Mouse (Mus musculus): Measurements from ENCODE around the gene Nat9. TPM values are rescaled to one million over a fixed set of nuclear protein-coding genes. Genes with fewer than 3 reads are reported as not detected.

The Nat9 gene
- polyA plus RNA-seq, 1 experiment from 2014 or later, result 13.3 TPM

DNA sequence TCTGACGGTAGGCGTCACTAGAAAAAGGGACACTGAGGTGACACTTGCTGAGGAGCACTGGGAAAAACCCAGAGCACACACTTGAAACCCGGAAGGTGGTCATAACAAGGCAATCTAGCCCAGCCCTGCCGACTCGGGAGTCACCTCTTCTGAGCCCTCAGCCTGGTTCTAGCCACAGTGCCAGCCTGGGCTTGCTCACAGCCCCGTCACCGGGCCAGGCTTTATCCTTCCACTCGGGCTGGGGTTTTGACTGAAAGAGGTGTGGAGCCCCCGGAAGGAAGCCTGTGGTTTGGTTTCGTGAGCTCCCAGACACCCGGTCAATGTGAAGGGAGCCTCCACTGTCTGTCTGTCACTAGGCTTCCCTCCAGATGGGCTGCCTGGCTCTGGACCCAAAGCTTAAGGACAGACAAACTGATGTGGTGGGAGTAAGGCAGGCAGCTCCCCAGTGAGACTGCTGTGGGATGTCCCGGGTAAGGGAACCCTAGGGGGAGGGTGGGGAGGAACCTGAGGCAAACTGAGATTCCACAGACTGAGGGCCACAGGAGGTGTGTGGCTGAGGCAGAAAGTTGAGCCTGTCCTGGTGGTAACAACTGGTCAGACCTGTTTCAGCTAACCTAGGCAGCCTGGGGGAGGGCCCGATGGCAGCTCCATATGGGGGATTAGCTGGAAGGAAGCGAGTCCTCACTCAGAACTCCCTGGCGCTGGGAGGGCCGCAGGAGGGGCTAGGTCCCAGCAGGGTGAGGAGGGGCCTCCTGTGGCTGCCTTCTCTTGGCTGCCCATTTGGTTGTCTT, 13.9 kb downstream of the Nat9 start:
- Histone ChIP-seq H3K4me2 (0 out of 2 replicates have a peak overlapping the region, but pooled peaks have one; percentile 8), H3K4me1 (replicated peaks) (peaks cover 74% of the 10 kb centered on the region), H3K27me3 (no peaks in the 10 kb centered on the region), H3K27ac (0 out of 2 replicates have a peak overlapping the region, but pooled peaks have one; percentile 15), H3K9ac (no peak overlapping the region; the same call in 1 of the 2 replicates), H3K36me3 (peaks cover 19% of the 10 kb centered on the region), H3K4me3 (replicated peaks) (no peak overlapping the region), H3K9me3 (replicated peaks) (no peaks in the 10 kb centered on the region)
- DNase-seq (no peak), ATAC-seq (ENCODE audit: low read depth) (no peak)
- 21% methylated on average over 16 of the region's 16 CpGs for WGBS (ENCODE audit: insufficient replicate concordance)

GRCm38 (mm10) chr11:115172825-115173287, 14.8 kb downstream of the Nat9 start:
- WGBS (ENCODE audit: insufficient replicate concordance), result 28% methylated on average over 4 of the region's 4 CpGs
- DNase-seq (no peak), ATAC-seq (ENCODE audit: low read depth) (peak; percentile 49)
- H3K27me3 ChIP-seq, result no peaks in the 10 kb centered on the region
- H3K9ac ChIP-seq, result no peak overlapping the region
- no peak overlapping the region for H3K4me3 ChIP-seq (replicated peaks)
- H3K4me1 ChIP-seq (replicated peaks), result peaks cover 71% of the 10 kb centered on the region
- peaks cover 19% of the 10 kb centered on the region for H3K36me3 ChIP-seq
- no peak overlapping the region for H3K4me2 ChIP-seq
- no peaks in the 10 kb centered on the region for H3K9me3 ChIP-seq (replicated peaks)
- no peak overlapping the region for H3K27ac ChIP-seq

DNA sequence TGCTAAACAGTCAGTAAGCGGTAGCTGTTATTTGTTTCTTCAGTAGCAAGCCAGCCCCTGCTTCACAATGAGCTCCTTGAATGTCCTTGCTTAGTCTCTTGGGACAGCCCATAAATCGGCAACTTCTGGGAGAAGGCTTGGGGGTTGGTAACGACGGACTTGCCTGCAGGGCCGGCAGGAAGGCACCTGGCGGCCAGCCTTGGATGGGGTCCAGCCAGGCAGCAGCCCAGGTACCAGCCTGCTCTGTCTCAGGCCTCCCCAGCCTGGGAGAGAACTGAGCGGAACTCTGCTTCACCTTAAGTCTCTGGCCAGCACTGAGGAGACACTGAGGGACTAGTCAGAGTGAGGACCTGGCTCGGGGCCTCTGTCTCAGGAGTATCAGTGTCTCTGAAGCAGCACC, 16.5 kb downstream of the Nat9 start:
- Histone ChIP-seq H3K36me3 (peaks cover 5% of the 10 kb centered on the region; the same call in 1 of the 2 replicates), H3K4me3 (replicated peaks) (no peak overlapping the region), H3K4me2 (no peak overlapping the region), H3K27me3 (no peaks in the 10 kb centered on the region), H3K9ac (no peak overlapping the region), H3K27ac (no peak overlapping the region), H3K4me1 (replicated peaks) (peaks cover 71% of the 10 kb centered on the region), H3K9me3 (replicated peaks) (no peaks in the 10 kb centered on the region)
- WGBS (ENCODE audit: insufficient replicate concordance), result 72% methylated on average over 8 of the region's 8 CpGs
- DNase-seq, result no peak
- ATAC-seq (ENCODE audit: low read depth), result no peak

GRCm38 (mm10) chr11:115169430-115169829, 18.2 kb downstream of the Nat9 start:
- Histone ChIP-seq H3K9me3 (replicated peaks) (no peaks in the 10 kb centered on the region), H3K4me1 (replicated peaks) (peaks cover 71% of the 10 kb centered on the region), H3K4me3 (replicated peaks) (no peak overlapping the region), H3K27me3 (peaks cover 7% of the 10 kb centered on the region), H3K9ac (no peak overlapping the region), H3K36me3 (peaks cover 4% of the 10 kb centered on the region; the same call in 1 of the 2 replicates), H3K4me2 (no peak overlapping the region), H3K27ac (no peak overlapping the region)
- no peak for ATAC-seq (ENCODE audit: low read depth)
- 78% methylated on average over 4 of the region's 4 CpGs for WGBS (ENCODE audit: insufficient replicate concordance)
- DNase-seq, result no peak

GRCm38 (mm10) chr11:115167631-115168249, 19.9 kb downstream of the Nat9 start:
- H3K27ac ChIP-seq, result 0 out of 2 replicates have a peak overlapping the region, but pooled peaks have one; percentile 5
- H3K9me3 ChIP-seq (replicated peaks), result no peaks in the 10 kb centered on the region
- DNase-seq (no peak), ATAC-seq (ENCODE audit: low read depth) (no peak)
- H3K4me1 ChIP-seq (replicated peaks), result peaks cover 68% of the 10 kb centered on the region
- H3K4me2 ChIP-seq, result no peak overlapping the region
- H3K36me3 ChIP-seq, result peaks cover 4% of the 10 kb centered on the region; the same call in 1 of the 2 replicates
- no peak overlapping the region for H3K4me3 ChIP-seq (replicated peaks)
- no peak overlapping the region for H3K9ac ChIP-seq
- 69% methylated on average over 8 of the region's 8 CpGs for WGBS (ENCODE audit: insufficient replicate concordance)
- H3K27me3 ChIP-seq, result peaks cover 14% of the 10 kb centered on the region

DNA sequence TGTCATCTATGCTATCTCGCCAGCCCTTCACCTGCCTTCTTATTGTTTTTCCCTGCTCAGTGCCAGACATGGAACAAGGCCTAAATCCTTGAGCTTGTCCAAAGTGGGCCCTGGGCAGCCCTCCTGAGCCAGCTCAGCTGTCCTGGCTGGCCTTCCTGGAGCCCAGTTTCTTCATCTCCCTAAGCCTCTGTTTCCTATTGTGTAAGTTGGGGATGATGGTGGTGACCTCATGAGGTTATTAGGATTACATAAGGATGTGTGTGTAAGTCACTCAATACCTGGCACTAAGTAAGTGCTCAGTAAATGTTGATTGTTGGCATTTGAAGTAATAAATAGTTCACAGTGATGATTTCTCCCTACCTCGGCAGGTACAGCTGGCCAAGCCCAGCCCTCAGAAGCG, 20.9 kb downstream of the Nat9 start:
- ATAC-seq (ENCODE audit: low read depth) (no peak), DNase-seq (no peak)
- Histone ChIP-seq H3K4me3 (replicated peaks) (no peak overlapping the region), H3K27ac (no peak overlapping the region), H3K27me3 (peaks cover 14% of the 10 kb centered on the region), H3K4me1 (replicated peaks) (peaks cover 68% of the 10 kb centered on the region), H3K9ac (no peak overlapping the region), H3K36me3 (peaks cover 4% of the 10 kb centered on the region; the same call in 1 of the 2 replicates), H3K4me2 (0 out of 2 replicates have a peak overlapping the region, but pooled peaks have one; percentile 95), H3K9me3 (replicated peaks) (no peaks in the 10 kb centered on the region)
- 62% methylated on average over 3 of the region's 3 CpGs for WGBS (ENCODE audit: insufficient replicate concordance)

DNA sequence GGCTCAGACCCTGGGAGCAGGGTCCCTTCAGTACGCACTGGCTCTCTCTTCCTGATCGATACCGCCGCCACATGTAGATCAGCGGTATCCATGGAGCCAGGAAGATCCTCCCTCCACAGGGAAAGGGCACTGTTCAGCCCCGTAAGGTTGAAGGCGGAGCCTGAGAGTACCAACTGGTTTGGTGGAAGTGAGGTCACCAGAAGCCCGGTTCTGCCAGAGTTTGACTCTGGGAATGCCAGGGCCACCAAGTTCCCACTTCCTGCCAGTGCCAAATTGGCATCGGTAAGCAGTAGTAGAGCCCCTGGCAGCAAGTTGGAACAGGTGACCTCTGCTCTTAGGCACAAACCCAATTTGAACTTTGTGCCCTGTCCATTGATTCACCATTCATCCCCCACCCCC, 22.7 kb downstream of the Nat9 start:
- DNase-seq (no peak), ATAC-seq (ENCODE audit: low read depth) (no peak)
- Histone ChIP-seq H3K27ac (peak overlapping the region; percentile 50), H3K4me3 (replicated peaks) (peak overlapping the region; percentile 83), H3K9me3 (replicated peaks) (no peaks in the 10 kb centered on the region), H3K36me3 (no peaks in the 10 kb centered on the region), H3K4me1 (replicated peaks) (peaks cover 73% of the 10 kb centered on the region), H3K9ac (peak overlapping the region; percentile 83), H3K27me3 (peaks cover 14% of the 10 kb centered on the region), H3K4me2 (peak overlapping the region; percentile 95)
- 16% methylated on average over 9 of the region's 9 CpGs for WGBS (ENCODE audit: insufficient replicate concordance)

- no peak for ATAC-seq (ENCODE audit: low read depth)
Measured at GRCm38 (mm10) chr11:115164341-115164975, 23.2 kb downstream of the Nat9 start.

GRCm38 (mm10) chr11:115163568-115164150, 24.0 kb downstream of the Nat9 start:
- H3K4me3 ChIP-seq (replicated peaks), result peak overlapping the region; percentile 83
- H3K36me3 ChIP-seq, result no peaks in the 10 kb centered on the region
- peaks cover 14% of the 10 kb centered on the region for H3K27me3 ChIP-seq
- peak overlapping the region; percentile 95 for H3K4me2 ChIP-seq
- peaks cover 85% of the 10 kb centered on the region for H3K4me1 ChIP-seq (replicated peaks)
- H3K9me3 ChIP-seq (replicated peaks), result no peaks in the 10 kb centered on the region
- under 1% methylated on average over 47 of the region's 47 CpGs for WGBS (ENCODE audit: insufficient replicate concordance)
- ATAC-seq (ENCODE audit: low read depth), result peak; percentile 3; the same call in 1 of the 2 replicates
- H3K9ac ChIP-seq, result peak overlapping the region; percentile 83
- DNase-seq, result no peak
- H3K27ac ChIP-seq, result peak overlapping the region; percentile 68

More at GRCm38 (mm10) chr11:115164341-115164975, 23.2 kb downstream of the Nat9 start:
- Histone ChIP-seq H3K27me3 (peaks cover 14% of the 10 kb centered on the region), H3K4me1 (replicated peaks) (peaks cover 78% of the 10 kb centered on the region), H3K27ac (peak overlapping the region; percentile 50), H3K4me3 (replicated peaks) (peak overlapping the region; percentile 83), H3K36me3 (no peaks in the 10 kb centered on the region), H3K9me3 (replicated peaks) (no peaks in the 10 kb centered on the region), H3K4me2 (peak overlapping the region; percentile 95), H3K9ac (peak overlapping the region; percentile 83)
- no peak for DNase-seq
- WGBS (ENCODE audit: insufficient replicate concordance), result under 1% methylated on average over 14 of the region's 14 CpGs

- Histone ChIP-seq H3K4me1 (replicated peaks) (peaks cover 89% of the 10 kb centered on the region), H3K4me3 (replicated peaks) (peak within 1 kb of the TSS; percentile 83), H3K9ac (peak within 1 kb of the TSS; percentile 83), H3K27ac (peak within 1 kb of the TSS; percentile 73), H3K36me3 (no peaks in the 10 kb centered on the region), H3K4me2 (peak within 1 kb of the TSS; percentile 95), H3K9me3 (replicated peaks) (no peaks in the 10 kb centered on the region), H3K27me3 (peaks cover 14% of the 10 kb centered on the region)
- WGBS (ENCODE audit: insufficient replicate concordance), result under 1% methylated on average over 47 of the region's 47 CpGs
- ATAC-seq (ENCODE audit: low read depth) (peak; percentile 94), DNase-seq (peak; percentile 99)
Measured at GRCm38 (mm10) chr11:115162832-115163480, 24.7 kb downstream of the Nat9 start, which contains the start of gene Slc9a3r1. Gene Slc9a3r1 (plus strand): TSS chr11:115163341.

All from liver, embryonic 13.5 days (tissue).